Mouse (Mus musculus): ENCODE measurements around the gene St6gal1.
A peak's percentile ranks its signal among the peaks of the same experiment; 100 is the strongest.

St6gal1 gene

GRCm38 (mm10) chr16:23361434-23361970 is 137.0 kb downstream of the St6gal1 start:
- DNase-seq: no peak

GRCm38 (mm10) chr16:23364328-23364990 is 139.9 kb downstream of the St6gal1 start:
- no peak for DNase-seq

GRCm38 (mm10) chr16:23369124-23369523 is 144.6 kb downstream of the St6gal1 start:
- no peak for DNase-seq

- DNase-seq: no peak
Measured at GRCm38 (mm10) chr16:23370724-23371123, 146.2 kb downstream of the St6gal1 start.

- no peak for DNase-seq
Measured at GRCm38 (mm10) chr16:23372340-23372739, 147.8 kb downstream of the St6gal1 start.

GRCm38 (mm10) chr16:23374068-23374467 is 149.5 kb downstream of the St6gal1 start:
- DNase-seq: no peak

- DNase-seq: no peak
Measured at GRCm38 (mm10) chr16:23374938-23375337, 150.4 kb downstream of the St6gal1 start.

- DNase-seq: no peak
Measured at GRCm38 (mm10) chr16:23376189-23376588, 151.6 kb downstream of the St6gal1 start.

- no peak for DNase-seq
Measured at GRCm38 (mm10) chr16:23379536-23380230, 155.1 kb downstream of the St6gal1 start.

- DNase-seq: no peak
Measured at GRCm38 (mm10) chr16:23384304-23384703, 159.8 kb downstream of the St6gal1 start.

- DNase-seq: no peak
Measured at GRCm38 (mm10) chr16:23397931-23398330, 173.4 kb downstream of the St6gal1 start.

- DNase-seq: no peak
Measured at GRCm38 (mm10) chr16:23401463-23401862, 176.9 kb downstream of the St6gal1 start.

- DNase-seq: no peak
Measured at GRCm38 (mm10) chr16:23401959-23402358, 177.4 kb downstream of the St6gal1 start.

- peak; percentile 92 for DNase-seq
Measured at GRCm38 (mm10) chr16:23403008-23403755, 178.6 kb downstream of the St6gal1 start.
